Mouse (Mus musculus) heart, postnatal 10 days (tissue): ENCODE data around the gene Mrpl57. TPM values are rescaled to one million over a fixed set of nuclear protein-coding genes. Genes with fewer than 3 reads are reported as not detected.
"Not testable (repeated sequence)": the region's sequence is repeated elsewhere in the genome, so short reads cannot be mapped to it uniquely, and the experiment has no call there.

Experiments
- DNase-seq, 2 experiments: peaks; one replicate each; pipeline ENCODE4 v3.0.0; 2021
- intact Hi-C: fragments of 180-260 bp; cut with DNase I; formaldehyde crosslinking; loops from one replicate; pipeline ENCODE4 v1.15.1; 2025
- microRNA-seq, 2 experiments: library from miRNA; unstranded; fragments of <30 nt; microRNA quantifications; one replicate each; pipeline ENCODE4 v1.2.0; 2022
- total RNA-seq, 2 experiments: library from RNA; stranded (reverse); gene quantifications; 2 replicates each; pipeline ENCODE4 v1.2.3; 2021

The Mrpl57 gene
- total RNA-seq, 2 experiments from 2014 or later, result 71.2 to 79.6 TPM

DNA sequence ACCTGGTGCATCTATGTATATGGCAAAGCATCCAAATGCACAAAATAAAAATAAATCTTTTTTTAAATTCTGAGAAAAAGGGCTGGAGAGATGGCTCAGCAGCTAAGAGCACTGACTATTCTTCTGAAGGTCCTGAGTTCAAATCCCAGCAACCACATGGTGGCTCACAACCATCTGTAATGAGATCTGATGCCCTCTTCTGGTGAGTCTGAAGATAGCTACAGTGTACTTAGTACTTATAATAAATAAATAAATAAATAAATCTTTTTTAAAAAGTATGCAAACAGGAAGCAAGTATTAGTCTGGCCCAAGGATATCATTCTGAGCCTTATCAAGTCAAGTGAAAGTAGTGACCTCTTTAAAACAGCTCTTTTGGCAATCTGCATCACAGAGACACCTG, 30.0 kb downstream of the Mrpl57 start:
- DNase-seq, intact Hi-C loops: not testable (repeated sequence)

- intact Hi-C loops, result no loop called here
- no peak for DNase-seq
These were observed 32.6 kb downstream of the Mrpl57 start for GRCm38 (mm10) chr14:57858601-57859000.

GRCm38 (mm10) chr14:57859520-57859919, 33.5 kb downstream of the Mrpl57 start:
- peak; percentile 27 to 29 for DNase-seq
- intact Hi-C loops, result no loop called here

DNA sequence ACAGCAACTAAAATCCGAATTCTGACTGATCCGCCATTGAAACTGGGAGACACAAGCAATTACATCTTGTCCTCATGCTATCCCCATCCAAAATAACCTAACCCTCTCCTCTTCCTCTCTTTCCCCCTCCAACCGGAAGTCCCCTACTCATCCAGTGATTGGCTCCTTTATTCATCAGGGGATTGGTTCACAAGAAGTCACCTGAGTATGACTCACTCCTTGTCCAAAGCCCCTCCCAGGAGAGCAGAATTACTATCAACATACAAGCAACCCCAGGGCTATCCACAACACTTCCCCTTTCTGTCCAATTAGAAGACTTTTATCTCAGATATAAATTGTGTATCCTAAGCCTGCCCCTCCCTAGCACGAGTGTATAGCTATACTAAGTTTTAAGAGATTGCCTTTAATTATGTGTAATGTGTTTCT, 36.0 kb downstream of the Mrpl57 start:
- intact Hi-C loops, result no loop called here
- no peak for DNase-seq

DNA sequence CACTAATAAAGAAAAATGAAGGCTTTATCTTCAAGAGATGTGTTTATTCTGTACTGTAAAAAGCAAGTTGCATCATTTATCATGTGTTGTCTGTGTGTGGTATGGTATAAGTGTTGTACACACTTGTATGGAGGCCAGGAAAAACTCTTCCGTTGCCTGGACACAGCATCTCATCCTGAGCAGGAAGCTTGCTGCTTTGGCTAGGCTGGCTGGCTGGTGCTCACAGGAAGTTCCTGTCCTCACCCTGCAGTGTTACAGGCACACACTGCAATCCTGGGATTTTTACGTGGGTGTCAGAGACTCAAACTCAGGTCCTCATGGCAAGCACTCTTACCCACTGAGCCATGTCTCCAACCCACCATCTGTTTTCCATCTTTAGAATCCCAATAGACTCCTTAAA, 37.1 kb downstream of the Mrpl57 start:
- intact Hi-C loops, result no loop called here
- peak in 1 of 2 experiments; percentile 13 for DNase-seq

- no peak for DNase-seq
- intact Hi-C loops, result no loop called here
These were observed 39.2 kb downstream of the Mrpl57 start for GRCm38 (mm10) chr14:57865256-57865655.

DNA sequence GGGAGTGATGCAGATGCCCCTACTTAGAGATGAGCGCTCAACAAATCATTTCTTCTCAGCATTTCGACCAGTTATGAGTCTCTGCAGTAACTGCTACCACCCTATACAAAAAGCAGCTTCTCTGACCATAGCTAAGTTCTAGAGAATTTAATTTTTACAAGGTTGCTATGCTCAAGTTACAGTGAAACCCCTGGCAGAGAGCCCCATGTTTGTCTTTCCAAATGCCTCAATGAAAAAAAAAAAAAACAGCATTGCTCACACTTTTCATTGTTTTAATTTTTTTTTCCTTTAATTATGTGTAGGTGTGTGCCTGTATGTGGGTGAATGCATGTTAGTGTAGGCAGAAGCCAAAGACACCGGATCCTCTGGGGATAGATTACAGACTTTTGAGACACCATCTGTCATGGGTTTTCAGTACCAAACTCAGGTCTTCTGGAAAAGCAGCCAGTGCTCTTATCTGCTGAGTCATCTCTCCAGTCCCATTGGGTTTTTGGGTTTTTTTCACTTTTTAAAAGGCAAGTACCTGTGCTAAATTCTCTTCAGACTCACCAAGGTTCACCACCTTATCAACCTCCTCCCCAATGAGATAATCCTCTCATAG, 40.7 kb downstream of the Mrpl57 start:
- intact Hi-C loops, result no loop called here
- DNase-seq, result no peak

- DNase-seq, result no peak
These were observed 51.9 kb downstream of the Mrpl57 start for GRCm38 (mm10) chr14:57877921-57878320.

More at GRCm38 (mm10) chr14:57877921-57878320, 51.9 kb downstream of the Mrpl57 start:
- intact Hi-C loops, result no loop called here

Small RNAs within 50 kb of the gene (microRNA-seq; reads per million reads assigned to microRNA genes)
- gene Mir3077, result 0 to 0.35 reads per million in 2 experiments

Other genes starting within 250 kb of the Mrpl57 start
- gene Xpo4, start 160.8 kb upstream of the Mrpl57 start, total RNA-seq, result 10 to 100 TPM; 16.6 to 19.1 TPM
- gene Gm49361, start 80.1 kb upstream of the Mrpl57 start, total RNA-seq, result 1 to 10 TPM; 1.5 to 1.6 TPM
- 10 to 100 TPM; 46.6 to 46.7 TPM for gene Lats2, start 67.8 kb upstream of the Mrpl57 start, total RNA-seq
- 10 to 100 TPM; 66.5 to 83.0 TPM for gene Sap18, start 28.1 kb upstream of the Mrpl57 start, total RNA-seq
- gene Ska3, start within 50 bp of the Mrpl57 start, total RNA-seq, result 1 to 10 TPM; 2.6 to 2.9 TPM
- gene Zdhhc20, start 64.0 kb downstream of the Mrpl57 start, total RNA-seq, result 10 to 100 TPM; 22.2 to 24.8 TPM
- gene Micu2, start 173.0 kb downstream of the Mrpl57 start, total RNA-seq, result 10 to 100 TPM; 73.3 to 78.7 TPM
- gene Fgf9, start 244.3 kb downstream of the Mrpl57 start, total RNA-seq, result 10 to 100 TPM in 1 of 2 experiments, 1 to 10 TPM in 1; 5.2 to 11.0 TPM